Mouse (Mus musculus) gastrocnemius, postnatal 10 days (tissue): ENCODE results near the gene Syne3. TPM values are rescaled to one million over a fixed set of nuclear protein-coding genes. Genes with fewer than 3 reads are reported as not detected.

Source experiments
- DNase-seq: peaks from one replicate; pipeline ENCODE4 v3.0.0; 2021; ENCODE audit warnings: mixed read lengths
- total RNA-seq, 2 experiments: library from RNA; stranded (reverse); gene quantifications; 2 replicates each; pipeline ENCODE4 v1.2.3; 2021

Gene Syne3
- total RNA-seq, 2 experiments from 2014 or later = 9.0 to 11.5 TPM

- DNase-seq = no peak
Observed at GRCm38 (mm10) chr12:104922647-104923046, 87.0 kb downstream of the Syne3 start.

- no peak for DNase-seq
Observed at GRCm38 (mm10) chr12:104921071-104921470, 88.5 kb downstream of the Syne3 start.

GRCm38 (mm10) chr12:104919247-104919646 is 90.4 kb downstream of the Syne3 start:
- no peak for DNase-seq

GRCm38 (mm10) chr12:104917927-104918326 is 91.7 kb downstream of the Syne3 start:
- no peak for DNase-seq

GRCm38 (mm10) chr12:104917297-104917696 is 92.3 kb downstream of the Syne3 start:
- DNase-seq = no peak

GRCm38 (mm10) chr12:104916776-104917175 is 92.8 kb downstream of the Syne3 start:
- DNase-seq = no peak

DNA sequence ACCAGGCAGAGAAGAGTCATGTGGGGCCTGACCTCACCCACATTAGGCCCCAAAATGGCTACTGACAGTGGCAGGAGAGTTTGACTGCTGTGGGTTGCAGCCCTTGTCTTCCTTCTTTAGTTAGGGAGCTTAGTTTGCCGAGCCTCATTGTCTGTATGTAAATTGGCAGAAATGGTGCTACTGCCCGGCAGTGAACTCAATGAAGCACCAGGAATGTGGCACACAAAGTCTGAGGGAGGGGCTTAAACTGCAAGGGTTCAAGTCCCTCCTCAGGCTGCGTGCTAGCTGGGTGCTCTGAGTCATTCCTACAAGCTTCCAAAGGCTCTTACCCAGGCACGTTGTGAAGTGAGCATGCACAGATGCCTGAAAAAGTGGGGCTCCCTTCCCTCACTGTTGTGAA is 93.9 kb downstream of the Syne3 start:
- no peak for DNase-seq

GRCm38 (mm10) chr12:104912990-104913389 is 96.6 kb downstream of the Syne3 start:
- DNase-seq = no peak

DNA sequence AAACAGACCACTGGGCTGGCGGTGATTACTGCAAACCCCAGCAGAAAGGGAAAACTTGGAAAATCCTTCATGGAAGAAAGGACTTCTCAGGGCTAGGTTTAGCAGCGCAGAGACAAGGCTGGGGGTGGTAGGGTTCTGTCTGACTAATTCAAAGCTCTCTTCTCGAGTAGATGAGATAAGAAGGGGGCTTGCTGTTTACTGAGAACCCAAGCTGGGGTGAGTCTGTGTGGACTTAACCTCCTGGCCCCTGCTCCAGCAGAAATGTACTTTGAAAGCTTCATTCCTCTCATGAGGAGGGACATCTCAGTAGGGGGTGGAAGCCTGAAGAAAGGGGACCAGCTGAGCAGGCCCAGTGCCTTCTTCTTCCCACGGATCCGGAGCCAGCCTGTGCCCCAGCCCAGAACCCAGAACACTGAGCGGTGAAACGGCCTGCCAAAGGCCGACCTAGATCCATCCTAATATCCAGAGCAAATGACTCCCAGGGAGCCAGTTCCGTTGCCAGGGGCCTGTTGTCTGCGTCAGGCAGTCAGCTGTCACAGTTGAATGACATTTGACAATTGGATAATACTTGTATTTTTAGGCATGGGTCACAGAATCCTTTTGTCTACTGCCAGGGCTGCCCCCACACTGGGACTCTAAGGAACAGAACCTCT is 97.2 kb downstream of the Syne3 start:
- no peak for DNase-seq

DNA sequence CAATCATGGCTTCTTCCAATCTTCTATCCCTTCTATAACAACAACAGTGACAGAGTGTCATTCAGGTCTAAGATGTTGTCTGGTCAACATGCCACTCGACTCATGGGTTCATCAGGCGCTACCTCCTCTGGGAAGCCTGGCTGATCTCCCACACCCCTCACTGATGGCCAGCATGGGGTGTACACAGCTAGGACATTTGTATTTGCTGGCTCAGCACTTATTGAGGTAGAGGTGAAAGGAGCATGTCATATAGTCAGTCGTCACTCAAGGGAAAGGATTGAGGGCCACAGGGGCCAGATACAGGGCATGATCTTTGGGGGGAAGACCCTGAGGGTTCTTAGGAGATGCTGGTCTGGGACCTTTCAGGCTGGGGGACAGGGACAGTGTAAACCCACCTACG is 99.9 kb downstream of the Syne3 start:
- DNase-seq = no peak

DNA sequence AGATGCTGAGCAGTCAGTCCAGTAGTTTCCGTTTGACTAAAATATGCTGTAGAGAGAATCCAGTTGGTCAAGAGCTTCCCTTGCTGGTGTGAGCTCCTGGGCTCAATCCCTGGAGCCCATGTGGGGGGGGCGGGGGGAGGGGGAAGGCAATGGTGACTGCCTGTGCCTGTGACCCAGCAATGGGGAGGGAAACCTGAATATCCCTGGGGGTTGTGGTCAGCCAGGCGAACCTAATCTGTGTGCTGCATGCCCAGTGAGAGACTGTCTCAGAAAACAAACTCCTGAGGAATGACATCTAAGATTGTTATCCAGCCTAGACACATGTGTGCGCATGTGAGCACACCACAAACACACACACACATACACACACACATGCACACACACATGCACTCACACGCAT is 100.6 kb downstream of the Syne3 start:
- DNase-seq = no peak

DNA sequence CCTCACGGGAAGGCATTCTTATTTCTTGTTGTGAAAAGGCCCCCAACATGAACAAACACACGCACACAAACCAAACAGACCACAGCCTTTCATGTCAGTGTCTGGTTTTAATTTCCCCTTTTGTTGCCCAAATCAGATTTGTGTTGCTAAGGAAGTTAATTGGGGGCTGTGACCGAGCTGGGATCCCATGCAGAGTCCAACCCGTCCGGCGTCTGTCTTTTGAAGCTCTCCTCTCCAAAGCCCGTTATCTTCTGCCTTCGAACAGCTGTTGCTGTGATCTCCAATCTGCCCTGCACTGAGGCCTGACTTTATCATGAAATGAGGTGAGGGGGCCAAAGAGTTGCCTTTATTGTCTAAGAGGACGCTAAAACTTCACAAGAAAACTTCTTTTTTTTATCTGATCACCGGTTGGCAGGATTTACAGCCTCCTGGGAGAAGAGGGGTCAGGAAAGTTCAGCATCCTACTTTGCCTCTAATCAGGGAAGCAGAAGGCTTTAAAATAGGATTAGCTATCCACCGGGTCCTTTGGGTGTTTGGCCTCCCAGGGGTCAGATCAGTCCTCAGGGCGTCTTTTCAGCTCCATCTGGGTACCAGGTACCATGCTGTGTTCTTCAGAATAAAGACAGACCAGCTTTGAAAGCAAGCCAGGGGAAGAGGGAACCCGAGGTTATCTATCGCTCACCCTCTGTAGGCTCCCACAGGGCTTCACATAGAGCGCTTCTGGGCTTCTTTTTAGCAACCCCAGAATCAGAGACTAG is 101.4 kb downstream of the Syne3 start:
- no peak for DNase-seq

DNA sequence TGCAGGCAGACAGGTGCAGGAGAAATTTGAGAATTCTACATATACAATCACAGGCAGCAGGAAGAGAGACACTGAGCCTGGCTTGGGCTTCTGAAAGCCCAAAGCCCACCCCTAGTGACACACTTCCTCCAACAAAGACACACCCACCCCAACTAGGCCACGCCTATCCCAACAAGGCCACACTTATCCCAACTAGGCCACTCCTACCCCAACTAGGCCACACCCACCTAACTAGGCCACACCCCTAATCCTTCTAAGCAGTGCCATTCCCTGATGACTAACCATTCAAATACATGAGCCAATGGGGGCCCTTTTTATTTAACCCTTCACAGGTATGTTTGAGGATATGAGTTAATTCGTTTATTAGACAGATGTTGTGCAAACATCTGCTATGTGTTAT is 102.5 kb downstream of the Syne3 start:
- DNase-seq = no peak

DNA sequence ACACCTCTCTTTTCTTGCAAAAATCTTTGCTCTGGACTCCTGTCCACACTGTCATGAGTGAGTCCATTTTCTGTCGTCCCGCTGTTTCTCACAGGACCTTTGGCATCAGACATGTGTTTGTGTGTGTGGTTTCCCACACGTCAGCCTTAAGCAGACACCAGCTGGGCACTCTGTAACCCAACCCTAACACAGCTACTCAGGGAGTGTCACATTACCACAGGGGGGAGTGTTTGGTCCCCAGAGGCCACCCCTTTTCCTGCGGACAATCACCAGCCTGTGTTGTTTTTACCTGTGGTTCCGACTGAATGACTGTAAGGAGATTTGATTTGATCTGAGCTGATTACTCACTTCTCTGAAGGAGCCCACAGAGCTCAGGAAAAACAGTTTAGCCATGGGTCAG is 105.5 kb downstream of the Syne3 start:
- no peak for DNase-seq

GRCm38 (mm10) chr12:104902392-104903053 is 107.1 kb downstream of the Syne3 start:
- no peak for DNase-seq

DNA sequence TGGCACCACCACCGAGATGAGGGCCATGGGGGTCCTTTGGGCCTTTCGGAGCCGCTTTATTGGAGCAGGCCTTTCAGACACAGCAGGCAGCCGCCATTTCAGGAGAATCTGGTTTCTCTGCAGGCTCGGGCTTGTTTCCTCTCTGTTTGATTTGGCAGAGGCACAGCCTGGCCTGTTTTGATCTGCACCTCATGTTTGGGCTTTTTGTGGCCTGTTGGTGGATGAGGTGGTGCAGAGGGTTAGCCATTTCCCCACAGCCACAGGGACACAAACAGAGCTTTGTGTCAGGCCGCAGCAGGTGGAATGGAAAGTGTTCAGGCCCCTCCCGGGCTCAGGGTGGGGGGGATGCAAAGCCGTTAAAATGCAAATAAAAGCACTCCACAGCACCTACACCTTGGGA is 108.3 kb downstream of the Syne3 start:
- no peak for DNase-seq

DNA sequence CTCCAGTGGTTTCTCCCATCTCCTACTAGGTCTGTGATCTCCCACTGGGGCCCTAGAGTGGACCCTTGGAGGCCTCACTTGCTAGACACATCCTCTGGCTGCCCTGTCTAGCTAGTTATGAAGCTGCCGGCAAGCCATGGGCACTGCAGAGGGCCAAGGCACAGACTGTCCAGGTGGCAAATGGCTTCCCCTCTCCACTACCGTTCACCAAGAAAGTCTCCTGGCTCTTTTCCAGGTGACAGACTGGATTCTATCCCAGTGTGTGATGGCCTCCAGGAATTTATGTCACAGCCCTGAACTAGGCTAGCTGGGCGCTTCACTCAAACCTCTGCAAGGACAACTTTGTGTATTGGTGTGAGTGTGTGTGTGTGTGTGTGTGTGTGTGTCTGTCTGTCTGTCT is 109.8 kb downstream of the Syne3 start:
- peak; percentile 31 for DNase-seq

DNA sequence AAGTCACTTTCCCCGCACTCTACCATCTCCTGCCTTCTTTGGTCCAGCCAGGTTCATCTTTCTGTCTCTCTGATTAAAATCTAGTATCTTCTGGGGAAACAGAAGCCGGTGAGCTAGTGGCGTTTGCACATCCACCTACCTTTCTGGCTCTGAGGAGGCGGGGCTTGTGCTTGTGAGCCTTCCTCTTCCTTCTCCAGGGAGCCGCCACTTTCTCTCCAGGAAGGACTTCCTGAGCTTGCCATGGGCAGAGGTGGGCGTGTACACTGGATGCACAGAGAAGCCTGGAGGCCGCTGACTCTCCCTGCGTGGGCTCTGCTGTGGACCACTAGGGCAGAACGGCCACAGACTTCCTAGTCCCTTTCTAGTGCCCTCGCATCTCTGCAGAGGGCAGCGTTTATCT is 110.4 kb downstream of the Syne3 start:
- no peak for DNase-seq

DNA sequence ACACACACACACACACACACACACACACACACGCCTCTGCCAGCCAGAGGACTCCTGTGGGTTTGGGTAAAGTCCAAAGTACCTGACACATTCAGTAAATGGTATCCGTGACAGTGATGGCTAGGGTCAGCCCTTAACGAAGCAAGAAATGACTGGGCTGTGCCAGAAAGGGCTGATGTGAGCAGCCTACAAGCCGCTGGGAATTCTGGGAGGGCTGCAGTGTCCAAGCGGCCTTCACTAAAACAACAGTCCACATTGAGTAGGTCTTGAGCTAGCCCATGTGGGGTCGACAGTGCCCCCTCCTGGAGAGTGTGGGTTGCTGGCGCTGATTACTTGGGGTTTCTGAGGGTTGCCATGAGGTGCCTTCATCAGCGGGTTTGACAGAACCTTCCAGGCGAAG is 110.9 kb downstream of the Syne3 start:
- no peak for DNase-seq

DNA sequence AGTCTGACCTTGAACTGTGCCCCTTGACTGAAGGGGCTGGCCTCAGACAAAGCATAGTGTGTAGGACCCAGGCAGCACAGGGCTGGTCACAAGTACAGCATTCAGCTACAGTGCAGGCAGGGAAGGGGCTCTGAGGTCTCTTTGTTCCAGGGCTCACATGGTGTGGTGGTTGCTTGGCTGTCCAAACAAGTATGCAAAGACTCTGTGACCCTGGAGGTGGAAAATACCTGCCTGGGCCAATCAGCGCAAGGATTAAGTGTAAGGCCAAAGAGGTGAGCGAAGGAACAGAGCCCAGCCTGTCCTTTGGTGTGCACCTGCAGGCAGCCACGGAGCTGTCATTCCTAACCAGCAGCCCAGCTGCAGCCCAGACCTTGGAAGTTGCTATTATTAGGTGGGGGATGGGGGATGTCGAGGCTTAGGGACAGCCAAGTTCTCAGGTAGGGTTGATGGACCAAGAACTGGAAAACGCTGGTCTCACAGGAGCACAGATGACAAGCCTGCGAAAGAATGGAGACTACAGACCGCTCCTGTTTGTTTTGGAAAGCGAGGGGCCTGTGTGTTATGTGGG is 112.5 kb downstream of the Syne3 start:
- no peak for DNase-seq

- no peak for DNase-seq
Observed at GRCm38 (mm10) chr12:104896640-104897039, 113.0 kb downstream of the Syne3 start.

DNA sequence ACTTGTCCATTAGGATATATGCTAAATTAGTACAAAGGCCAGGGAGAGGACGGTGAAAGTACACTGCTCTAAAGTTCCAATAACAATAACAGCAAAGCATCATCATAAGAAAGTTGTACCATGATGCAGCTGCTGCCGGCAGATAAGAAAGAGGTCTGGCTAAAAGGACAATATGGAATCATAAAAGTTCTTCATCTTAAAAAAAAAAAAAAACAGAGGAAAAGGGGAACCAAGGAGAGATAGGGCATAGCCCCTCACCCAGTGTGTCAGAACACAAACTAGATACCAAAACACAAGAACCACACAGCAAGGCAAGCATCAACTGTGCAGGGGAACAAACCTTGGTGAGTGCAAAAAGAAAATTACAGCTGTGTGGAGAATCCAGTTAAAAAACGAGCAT is 117.4 kb downstream of the Syne3 start:
- DNase-seq = no peak

DNA sequence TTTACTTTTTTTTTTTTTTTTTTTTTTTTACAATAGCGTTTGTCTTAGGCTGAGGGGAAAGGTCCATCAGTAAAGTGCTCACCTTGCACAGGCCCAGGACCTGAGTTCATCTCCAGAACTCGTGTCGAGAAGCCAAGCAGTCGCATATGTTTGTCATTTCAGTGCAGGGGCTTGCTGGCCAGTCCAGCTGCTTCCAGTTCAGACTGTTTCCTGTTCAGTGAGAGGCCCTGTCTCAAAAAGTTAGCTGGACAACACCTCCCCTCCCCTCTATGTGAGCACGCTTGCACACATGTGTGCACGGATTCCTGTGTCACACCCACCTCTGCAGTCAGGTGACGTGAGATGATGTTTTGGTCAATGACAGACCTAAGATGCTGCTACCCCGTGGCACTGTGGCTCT is 119.5 kb downstream of the Syne3 start:
- DNase-seq = no peak
